Mouse (Mus musculus) cerebellum, adult 9-10 months (tissue): ENCODE results near the gene Tarbp1.

Source experiments
- DNase-seq: peaks from one replicate; pipeline ENCODE4 v3.0.0; 2022

Gene Tarbp1

DNA sequence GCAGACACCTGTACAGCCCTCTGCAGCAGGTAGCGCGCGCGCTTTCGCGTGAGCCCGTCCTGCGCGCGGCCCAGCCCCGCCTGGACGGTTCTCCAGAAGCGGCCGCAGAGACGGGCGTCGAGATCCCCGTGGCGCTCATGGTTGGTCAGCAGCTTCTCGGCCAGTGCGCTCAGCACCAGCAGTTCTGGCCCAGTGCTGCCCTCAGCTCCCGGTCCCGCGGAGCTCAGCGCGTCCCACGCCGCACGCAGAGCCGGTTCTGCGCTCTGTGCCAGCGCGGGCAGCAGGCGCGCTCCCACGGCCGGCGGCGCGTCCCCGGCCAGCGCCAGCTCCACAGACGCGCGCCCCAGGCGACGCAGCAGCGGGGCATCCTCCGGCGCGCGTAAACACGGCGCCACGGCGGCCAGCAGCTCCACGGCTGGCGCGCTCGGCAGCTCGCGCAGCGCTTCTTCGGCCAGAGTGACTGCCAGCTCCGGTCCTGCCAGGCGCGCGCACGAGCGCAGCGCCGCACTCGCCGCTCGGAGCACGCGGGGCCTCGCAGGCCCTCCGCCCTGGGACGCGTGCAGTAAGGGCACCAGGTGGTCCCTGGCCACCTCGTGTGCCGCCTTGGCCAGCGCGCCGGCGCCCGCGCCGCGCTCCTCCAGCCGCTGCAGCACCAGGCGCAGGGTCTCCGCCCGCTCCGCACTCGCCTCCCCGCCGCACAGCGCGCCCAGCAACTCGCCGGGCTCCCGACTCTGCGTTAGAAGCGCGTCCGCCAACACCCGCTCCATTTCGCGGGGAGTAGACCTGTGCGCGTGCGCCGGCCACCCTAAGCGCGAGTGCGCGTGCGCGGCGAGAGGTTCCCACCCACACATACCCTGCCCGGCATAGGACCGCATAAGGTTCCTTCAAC lies at the start of gene Tarbp1:
TSS of gene Tarbp1 (minus strand) at position 767 of the 889 bp plus-strand sequence.
- peak; percentile 94 for DNase-seq

DNA sequence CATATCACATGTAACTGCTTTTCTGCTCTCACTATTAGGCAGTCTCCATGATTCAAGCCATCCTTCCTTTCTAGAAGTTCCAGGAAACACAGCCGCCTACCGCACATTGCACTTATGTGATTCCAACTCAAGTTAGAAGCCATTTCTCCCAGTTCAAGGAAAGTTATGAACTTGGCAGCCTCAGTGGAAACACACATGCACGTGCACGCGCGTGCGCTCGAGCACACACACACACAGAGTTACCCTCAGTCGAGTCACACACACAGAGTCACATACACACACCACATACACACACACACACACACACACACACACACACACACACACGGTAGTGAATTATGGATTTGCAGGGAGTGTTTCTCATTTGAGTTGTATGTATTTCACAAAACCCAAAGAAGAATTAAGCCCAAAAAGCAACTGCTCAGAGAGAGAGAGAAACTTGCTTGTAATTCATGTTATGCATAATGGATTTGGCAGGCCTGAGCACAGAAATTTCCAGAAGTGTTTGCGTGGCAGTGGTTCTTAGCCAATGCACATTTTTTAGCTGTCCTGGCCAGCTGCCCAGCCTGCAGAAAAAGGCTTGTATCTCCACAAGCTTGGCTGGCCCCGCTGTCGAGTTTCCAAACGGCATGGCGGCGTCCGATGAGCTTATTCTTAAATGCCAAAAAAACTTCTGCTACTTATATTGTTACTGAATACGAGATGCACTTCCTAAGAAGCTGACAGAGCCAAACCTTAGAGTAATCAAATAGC lies 49.5 kb upstream of the Tarbp1 start:
- peak; percentile 39 for DNase-seq

DNA sequence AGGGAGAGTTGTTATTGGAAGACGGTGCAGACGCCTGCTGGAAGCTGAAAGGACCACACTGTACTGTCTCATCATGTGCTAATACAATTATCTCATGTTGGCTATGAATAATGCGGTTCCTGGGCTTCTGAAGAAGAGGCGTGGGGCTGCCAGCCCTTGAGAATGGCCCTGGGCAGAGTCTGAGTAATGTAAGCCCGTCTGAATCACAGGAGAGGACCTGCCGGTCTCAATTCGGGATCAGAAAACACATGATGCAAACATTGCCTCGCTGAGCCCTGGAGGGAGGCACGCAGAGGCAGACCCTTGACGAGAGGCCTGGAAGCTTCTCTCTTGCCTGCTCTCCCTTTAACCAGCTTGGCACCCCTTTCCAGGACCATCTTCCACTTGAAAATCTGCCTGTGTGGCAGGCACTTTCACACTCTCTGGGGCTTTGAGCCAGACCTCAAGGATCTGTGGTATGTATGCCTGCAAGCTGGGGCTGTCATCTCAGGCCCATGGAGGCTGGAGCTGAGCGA lies 48.3 kb upstream of the Tarbp1 start:
- DNase-seq = peak; percentile 20

DNA sequence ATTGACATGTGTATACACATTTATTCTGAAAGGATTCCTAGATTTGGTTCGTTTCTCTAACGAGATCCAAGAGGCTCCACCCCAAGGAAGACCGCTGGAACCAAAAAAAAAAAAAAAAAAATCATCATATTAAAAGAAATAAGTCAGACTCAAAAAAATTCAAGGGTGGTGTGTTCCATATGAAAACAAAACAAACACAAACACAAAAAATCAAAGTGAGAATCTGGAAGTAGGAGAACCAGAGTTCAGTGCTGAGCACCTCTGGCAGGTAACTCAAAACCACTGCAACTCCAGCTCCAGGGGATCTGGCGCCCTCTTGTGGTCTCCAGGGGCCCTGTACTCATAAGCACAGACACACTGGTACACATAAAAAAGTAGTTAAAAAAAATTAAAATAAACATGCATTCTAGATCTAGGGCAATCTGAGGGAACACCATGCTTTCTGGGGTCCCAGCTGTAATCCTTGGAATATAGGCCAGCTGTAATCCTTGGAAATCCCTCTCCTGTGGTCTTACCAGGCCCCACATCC lies 44.6 kb upstream of the Tarbp1 start:
- peak; percentile 31 for DNase-seq

DNA sequence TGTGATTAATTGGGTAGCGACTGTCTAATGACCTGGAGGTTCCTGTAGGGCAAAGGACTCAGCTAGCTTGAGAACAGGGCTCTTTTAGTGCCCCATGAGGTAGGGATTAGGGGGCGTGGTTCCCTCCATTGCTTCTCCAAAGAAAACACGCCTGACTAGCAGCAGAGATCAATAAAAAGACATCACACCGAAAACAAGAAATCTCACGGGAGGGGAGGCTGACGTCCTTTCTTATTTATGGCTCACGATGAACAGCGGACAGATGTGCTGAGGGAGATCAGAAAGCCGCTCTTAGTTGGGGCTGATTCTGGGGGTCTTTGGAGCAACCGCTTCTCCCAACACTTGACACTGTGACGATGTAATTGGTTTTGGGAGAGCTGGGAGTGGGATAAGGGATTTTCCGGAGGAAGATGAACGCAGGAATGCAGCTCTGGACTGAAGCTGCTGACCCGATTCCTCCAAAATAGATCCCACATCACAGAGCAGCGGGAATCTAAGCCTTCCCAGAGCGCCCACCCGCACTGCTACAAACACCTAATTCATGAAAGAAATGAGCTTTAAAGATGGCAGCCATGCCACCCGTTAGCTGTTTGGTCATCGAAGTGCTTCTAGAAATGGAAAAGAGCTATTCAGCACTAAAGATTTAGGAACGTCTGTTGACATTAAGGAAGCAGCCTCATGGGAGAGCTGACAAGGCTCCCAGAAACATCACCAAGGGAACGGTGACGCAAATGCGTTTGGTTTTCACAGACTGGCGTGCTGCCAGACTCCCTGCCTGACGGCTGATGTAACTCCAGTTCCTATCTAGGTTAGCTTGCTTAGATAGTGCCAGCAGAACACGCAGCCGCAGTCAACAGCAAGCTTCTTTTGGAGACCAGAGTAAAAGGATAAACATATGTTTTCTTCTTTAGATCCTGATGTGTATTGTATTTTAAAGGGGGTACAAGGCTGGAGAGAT lies 42.0 kb upstream of the Tarbp1 start:
- DNase-seq = peak; percentile 97

DNA sequence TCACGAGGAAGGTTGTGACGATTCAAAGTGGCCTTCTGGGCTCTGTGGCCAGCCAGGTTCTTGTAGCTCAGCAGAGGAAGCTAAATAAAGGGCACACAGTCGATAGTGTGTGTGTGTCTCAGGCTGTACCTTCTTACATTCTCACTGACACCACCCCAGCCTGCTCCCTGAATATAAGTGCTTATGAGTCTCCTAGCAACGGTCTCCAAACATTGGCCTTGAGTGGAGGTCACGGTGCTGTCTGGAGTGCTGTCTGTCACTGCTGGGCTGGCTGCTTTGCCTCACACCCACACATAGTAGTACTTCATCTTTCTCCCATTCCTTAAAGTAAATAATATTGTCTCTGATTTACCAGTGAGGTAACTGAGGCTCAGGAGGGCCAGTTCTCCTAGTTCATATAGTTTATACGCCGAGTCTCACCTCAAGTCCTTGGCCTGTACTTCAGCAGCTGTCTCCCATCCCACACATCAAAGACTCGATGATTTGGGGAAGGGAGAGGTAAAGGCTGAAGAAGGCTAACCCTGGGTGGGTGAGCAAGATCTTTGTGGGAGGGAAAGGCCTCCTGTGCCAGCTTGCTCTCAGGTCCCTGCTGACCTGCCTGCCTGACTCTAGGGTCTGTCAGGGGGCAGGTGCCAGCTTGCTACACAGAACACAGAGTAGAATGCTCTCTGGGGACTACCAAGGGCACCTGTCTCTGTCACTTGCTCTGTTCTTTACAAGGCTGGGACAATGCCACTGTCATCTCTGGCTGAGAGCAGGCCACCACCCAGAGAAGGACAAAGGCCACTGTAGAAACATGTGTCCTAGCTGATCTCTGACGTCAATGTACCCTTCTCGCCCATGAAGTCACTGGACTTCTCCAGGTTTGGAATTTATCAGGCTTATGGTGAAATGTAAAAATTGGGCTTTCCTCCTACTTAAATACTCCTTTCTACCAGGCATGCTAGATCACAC lies 39.4 kb upstream of the Tarbp1 start:
- DNase-seq = peak; percentile 13

DNA sequence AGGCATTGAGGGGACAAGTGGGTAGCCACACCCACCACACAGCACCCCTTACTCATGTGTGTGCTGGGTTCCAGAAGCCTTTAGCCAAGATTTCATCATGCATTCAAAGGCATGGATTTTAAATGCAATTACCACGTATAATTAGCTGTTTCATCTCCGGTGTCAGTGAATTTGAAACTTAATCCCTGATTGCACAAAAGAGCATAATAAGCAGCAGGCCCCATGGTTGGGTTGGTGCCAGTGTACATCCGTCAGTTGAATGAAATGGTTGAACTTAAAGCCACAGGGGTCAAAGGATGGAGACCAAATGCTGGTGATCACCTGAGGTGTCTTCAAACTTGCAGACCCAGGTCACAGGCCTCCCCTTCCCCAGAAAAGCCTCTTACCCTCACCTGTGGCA lies 36.0 kb upstream of the Tarbp1 start:
- no peak for DNase-seq

DNA sequence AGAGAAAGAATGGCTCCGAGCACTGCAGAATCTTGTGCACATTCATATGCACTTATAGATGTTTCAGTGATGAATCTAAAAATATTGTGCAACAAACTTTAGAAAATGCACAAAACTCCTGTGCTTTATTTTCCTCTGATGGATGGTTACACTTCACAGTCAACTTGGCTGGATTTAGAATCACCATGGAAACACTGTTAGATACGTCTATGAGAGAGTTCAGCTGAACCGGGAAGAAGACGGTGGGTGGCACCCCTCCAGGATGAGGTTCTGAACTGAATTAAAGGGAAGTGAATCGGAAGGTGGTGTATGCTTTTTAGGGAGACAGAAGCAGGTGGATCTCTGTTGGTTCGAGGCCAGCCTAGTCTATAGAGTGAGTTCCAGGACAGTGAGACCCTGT lies 34.8 kb upstream of the Tarbp1 start:
- no peak for DNase-seq

DNA sequence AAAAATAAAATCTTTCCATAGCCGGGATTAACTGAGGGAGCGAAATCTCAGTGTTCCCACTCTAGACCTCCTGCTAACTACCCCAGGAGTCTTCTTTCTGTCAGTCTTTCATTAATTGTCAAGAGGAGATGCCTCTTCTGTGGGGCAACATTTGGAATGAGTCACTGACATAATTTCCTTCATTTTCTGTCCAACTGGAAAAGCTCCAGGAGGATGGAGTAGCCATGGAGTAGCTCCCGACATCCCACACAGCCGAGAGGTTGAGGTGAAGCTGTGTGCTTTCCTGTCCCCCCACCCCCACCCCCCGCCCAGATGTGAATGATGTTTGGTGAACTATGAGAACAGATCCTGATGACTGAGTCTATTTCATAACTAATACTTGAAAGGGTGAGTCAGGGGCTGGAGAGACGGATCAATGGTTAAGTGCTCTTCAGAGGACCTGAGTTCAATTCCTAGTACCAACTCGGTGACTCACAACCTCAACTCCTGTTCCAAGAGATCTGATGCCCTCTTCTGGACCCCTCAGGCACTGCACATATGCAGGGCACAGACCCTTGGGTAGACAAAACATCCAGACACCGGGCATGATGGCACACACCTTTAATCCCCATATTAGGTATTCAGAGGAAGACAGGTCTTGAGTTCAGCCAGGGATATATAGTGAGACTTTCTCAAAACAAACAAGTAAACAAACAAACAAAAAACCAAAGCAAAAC lies 34.2 kb upstream of the Tarbp1 start:
- DNase-seq = no peak

DNA sequence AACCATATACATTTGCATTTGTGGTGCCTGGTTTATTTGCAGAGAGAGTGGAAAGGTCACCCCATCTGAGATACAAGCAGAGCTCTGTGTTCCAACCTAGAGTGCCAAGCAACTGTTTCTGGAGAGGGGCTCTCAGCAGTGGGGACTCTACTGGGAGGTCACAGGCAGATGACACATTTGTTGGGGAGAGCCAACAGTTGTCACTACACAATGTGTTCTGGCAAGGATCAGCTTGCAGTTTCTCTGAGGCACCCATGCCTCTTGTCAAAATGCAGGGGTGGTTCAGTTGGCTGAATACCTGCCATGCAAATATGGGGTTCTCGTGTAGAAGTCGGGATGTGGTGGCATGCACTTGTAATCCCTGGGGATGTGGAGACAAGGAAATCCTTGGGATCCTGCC lies 33.4 kb upstream of the Tarbp1 start:
- no peak for DNase-seq

DNA sequence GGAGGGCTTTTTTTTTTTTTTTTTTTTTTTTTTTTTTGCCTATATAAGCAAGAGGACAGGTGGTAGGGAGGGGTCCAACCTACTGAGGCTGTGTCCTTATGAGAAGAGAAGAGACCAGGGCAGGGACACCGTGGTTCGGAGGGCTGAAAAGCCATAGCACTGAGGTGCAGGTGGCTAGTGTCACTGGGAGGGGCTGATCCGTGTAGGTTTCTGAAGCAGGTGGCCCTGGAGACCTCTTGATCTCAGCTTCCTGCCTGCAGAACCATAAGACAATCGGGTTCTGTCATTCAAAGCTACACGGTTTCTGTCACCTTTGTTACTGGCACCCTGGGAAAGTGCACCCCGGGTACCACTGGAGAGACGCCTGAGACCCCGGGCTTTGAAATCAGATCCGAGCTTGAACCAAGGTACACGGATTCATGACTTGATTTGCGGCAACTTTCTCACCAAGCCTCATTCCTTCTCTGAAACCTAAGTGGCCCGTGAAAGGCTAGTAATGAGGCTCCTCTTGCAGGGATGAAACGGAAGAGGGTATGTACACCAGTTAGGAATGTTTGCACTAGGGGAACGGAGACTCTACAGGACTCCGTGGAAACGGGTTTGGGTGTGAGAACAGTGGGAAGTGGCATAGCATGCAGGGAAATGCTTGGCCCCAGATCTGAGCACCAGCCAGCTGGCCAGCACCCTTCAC lies 29.8 kb upstream of the Tarbp1 start:
- no peak for DNase-seq

DNA sequence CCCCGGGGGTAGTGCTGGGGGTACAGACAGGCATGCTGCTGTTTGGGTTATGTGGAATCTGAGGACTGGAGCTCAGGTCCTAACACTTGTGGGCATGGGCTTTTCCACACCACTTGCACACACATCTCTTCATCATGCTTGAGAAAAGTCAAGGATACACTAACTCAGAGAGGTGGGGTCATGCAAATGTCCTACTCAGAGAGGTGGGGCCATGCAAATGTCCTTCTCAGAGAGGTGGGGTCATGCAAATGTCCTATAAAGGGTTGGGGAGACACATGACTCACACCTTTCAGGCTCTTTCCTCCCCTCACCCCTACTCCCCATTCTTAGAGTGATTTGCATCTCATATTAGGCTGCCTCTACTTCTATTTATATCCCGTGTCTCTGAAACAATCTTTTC lies 27.9 kb upstream of the Tarbp1 start:
- no peak for DNase-seq

DNA sequence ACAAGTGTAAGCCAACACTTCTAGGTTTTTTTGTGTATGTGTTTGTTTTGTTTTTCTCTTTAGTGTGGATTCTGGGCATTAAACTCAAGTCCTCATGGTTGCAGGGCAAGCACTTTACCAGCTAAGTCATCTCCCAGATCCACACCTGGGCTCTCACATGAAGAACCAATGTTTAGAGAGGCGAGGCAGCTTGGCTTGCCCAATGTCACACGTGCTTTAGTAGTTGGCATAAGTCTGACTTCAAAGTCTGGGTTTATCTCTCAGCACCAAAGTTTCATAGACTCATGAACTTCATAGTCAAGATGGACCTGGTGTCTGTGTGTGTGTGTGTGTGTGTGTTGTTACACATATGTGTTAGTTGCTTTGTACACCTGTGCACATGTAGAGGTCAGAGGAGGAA lies 24.5 kb upstream of the Tarbp1 start:
- DNase-seq = no peak

DNA sequence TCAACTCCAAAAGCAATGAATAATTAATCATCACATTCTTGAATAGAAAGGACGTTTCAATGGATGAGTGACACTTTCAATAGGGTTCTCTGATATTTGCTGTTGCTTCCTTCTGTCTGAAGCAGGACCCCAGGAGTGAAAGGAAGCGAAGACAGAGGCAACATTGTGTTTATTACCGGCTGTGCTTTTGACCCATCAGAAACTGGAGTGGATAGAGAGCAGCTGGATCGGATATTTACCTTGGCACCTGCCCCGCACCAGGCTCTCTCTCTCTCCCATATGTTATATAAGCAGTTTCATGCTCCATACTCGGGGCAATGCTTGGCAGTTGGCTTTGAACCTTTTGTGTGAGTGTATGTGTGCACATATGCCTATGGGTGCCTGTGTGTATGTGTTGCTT lies 23.6 kb upstream of the Tarbp1 start:
- peak; percentile 53 for DNase-seq

DNA sequence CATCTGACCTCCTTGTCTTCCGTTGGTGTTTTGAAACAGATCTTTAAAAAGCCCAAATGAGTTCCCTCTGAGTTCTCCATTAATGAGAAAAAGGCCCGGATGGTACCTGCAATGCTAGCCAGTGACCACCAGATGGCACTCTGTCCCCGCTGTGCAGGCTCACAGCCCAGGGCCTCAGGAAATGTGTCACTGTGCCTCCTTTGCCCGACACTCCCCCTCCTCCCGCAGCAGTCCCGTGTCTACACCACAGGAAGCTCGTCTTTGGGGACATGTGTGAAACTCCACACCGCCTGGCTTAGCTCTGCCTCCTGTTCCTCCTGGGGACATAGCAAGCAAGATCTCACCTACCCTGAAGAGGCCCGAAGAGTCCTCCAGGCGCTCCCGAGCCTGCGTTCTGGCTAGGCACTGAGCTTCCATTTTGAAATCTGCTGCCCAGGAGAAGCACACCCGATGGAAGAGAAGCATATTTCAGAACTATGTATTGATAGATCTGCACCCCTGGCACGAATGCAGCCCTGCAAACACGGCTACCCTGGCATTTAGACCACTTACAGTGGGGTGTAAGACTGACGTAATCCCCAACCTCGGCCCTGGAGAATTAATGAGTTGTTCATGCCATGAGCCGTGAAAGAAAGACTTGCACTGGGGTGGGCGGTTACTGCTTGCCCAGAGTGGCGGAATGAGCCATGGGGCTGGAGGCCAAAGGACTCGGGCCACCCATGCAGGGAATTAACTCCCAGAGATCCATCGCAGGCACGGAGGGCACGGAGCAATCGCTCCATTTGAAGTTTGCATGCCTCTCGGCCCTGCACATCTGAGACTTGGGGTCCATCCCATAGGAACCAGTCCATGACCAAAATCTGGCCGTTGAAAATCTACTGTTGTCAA lies 22.9 kb upstream of the Tarbp1 start:
- peak; percentile 97 for DNase-seq

DNA sequence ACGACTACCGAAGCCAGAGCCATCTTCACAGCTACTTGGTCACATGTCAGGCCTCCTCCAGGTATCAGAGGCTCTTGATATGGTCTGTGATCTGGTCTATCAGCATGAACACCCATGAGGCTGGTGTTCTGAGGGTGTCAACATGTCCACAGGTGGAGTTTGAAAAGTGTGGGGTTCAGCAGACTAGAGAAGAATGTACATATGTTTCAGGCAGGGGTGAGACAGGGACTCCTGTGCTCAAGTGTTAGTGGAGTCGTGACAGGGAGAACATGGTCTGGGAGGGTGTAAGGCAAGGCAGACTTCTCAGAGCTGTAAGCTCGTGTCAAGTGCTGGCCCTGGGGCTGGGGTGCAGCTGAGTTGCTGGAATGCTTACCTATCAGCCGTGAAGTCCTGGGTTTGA lies 22.1 kb upstream of the Tarbp1 start:
- no peak for DNase-seq

DNA sequence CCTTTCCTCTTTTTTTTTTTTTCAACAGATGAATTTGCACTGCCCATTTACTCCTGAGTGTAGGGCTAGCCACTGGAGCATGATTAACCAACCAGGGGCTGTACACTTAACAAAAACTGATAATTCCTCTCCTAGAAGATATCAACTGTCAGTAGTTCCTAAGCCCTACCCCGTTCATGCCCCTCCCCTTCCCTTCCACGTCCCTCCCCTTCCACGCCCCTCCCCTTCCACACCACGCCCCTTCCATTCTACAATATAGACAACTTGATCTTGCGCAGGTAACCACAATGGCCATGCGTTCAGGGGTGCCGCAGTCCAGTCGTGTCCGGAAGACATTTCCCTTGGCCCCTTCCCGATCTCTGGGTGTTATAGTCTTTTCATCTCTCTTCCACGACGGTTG lies 20.6 kb upstream of the Tarbp1 start:
- DNase-seq = no peak

DNA sequence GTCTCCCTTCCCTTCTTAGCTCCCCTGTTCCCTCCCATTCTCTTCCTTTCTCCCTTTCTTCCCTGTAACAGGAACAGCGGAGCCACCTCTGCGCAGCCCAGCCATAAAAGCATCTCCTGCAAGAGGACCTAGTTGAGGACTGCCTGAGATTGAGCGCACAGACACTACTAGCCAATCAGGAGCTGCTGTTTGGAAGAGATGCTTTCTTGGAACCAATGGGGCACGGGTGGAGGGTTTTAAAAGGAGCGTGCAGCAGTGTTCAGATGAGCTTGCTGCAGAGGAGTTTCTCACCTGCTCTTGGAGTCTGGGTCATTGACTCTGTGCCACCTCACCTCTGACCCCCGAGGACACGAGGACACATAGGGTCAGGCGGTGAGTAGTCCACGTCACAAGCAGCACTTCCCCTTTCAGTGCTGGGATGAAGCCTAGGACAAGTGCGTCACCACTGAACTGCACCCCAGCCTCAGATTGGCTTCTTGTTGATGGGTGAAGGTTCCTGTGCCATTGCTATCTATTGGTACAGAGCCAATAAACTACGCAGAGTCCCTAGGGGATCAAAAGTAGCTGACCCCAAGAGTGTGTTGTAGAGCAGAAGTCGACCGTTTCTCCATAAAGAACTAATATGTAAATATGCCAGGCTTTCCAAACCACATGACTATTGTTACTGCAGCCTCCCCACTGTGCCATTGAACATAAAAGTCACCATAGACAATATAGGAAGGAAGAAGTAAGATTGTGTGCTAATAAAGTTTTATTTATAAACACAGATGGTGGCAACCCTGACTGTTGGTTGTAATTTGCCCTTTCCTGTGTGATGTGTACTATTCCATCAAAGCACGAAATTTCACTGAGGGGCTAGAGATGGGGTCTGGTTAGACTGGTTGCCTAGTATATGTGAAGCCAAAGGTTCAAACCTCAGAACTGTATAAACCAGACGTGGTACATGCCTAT lies 19.6 kb upstream of the Tarbp1 start:
- DNase-seq = no peak
